Comparison of ENCODE assay signal across 8 mouse cellular contexts in genomic region chr11:3374293-3374645, GRCm38 (mm10). TPM values are rescaled to one million over a fixed set of nuclear protein-coding genes. Genes with fewer than 3 reads are reported as not detected.
DNase-seq lines count a peak whose midpoint lies in the region; ATAC-seq lines count a peak whose summit lies in the region.

No protein-coding gene starts in this region.

- 8% methylated on average over 7 of the region's 7 CpGs for WGBS in forebrain, embryonic 12.5 days
- WGBS in midbrain, embryonic 10.5 days, result 13% methylated on average over 7 of the region's 7 CpGs

- DNase-seq in adrenal gland, postnatal 14 days, result peak; percentile 37
- no peak for DNase-seq in adrenal gland, adult 8-10 months
- peak; percentile 60 for DNase-seq in 3134 (ENCODE audit: extremely low read depth, insufficient read length, low spot score)
- DNase-seq in midbrain, embryonic 10.5 days (ENCODE audit: low spot score), result peak; percentile 55
- no peak for DNase-seq in right cerebral cortex, postnatal 14 days
- no peak for DNase-seq in thymus, postnatal 25 days
- DNase-seq in cerebellum, adult 11 months, result no peak

- no peaks in the 10 kb centered on the region for H3K9me3 ChIP-seq in forebrain, embryonic 12.5 days
- H3K9me3 ChIP-seq in midbrain, embryonic 10.5 days (replicated peaks), result no peaks in the 10 kb centered on the region

- ATAC-seq in forebrain, embryonic 12.5 days (ENCODE audit: low FRiP score), result no peak

- no peaks in the 10 kb centered on the region for H3K27me3 ChIP-seq in forebrain, embryonic 12.5 days
- H3K27me3 ChIP-seq in midbrain, embryonic 10.5 days (ENCODE audit: low read depth, poor library complexity, severe bottlenecking), result no peaks in the 10 kb centered on the region

- no peak overlapping the region for H3K4me3 ChIP-seq in forebrain, embryonic 12.5 days (replicated peaks)
- peak overlapping the region; percentile 5; the same call in 1 of the 2 replicates for H3K4me3 ChIP-seq in midbrain, embryonic 10.5 days

- peak overlapping the region; percentile 21 for H3K4me2 ChIP-seq in forebrain, embryonic 12.5 days

- peak overlapping the region; percentile 76 for H3K27ac ChIP-seq in forebrain, embryonic 12.5 days
- peak overlapping the region; percentile 74 for H3K27ac ChIP-seq in midbrain, embryonic 10.5 days (replicated peaks)

- H3K9ac ChIP-seq in forebrain, embryonic 12.5 days, result no peak overlapping the region; the same call in 1 of the 2 replicates

- no peaks in the 10 kb centered on the region for H3K36me3 ChIP-seq in forebrain, embryonic 12.5 days (replicated peaks)
- H3K36me3 ChIP-seq in midbrain, embryonic 10.5 days, result no peaks in the 10 kb centered on the region

- H3K4me1 ChIP-seq in forebrain, embryonic 12.5 days, result peaks cover 45% of the 10 kb centered on the region
- H3K4me1 ChIP-seq in midbrain, embryonic 10.5 days, result peaks cover 54% of the 10 kb centered on the region

RNA-seq across cellular contexts. Expression of gene Limk2, which starts 34.7 kb away (rescaled TPM):
- total RNA-seq in adrenal gland, postnatal 14 days (2021), result 21.4 and 30.6 TPM in 2 replicates
- total RNA-seq in adrenal gland, adult 8-10 months (2022), result 10 to 100 TPM; 19.4 to 36.8 (median 32.2) TPM
- 79.4 and 79.8 TPM in 2 replicates for polyA plus RNA-seq in forebrain, embryonic 12.5 days (2016; fragmentation: Nextera tagmentation; extraction: Ambion mirVana)
- polyA plus RNA-seq in midbrain, embryonic 10.5 days (2016; fragmentation: Nextera tagmentation; extraction: Ambion mirVana), result 50.7 and 68.9 TPM in 2 replicates

RNA-seq across cellular contexts. Expression of gene Pik3ip1, which starts 44.1 kb away (rescaled TPM):
- 11.1 and 24.2 TPM in 2 replicates for total RNA-seq in adrenal gland, postnatal 14 days (2021)
- 10 to 100 TPM; 17.2 to 28.2 (median 25.1) TPM for total RNA-seq in adrenal gland, adult 8-10 months (2022)
- 12.8 and 13.3 TPM in 2 replicates for polyA plus RNA-seq in forebrain, embryonic 12.5 days (2016; fragmentation: Nextera tagmentation; extraction: Ambion mirVana)
- 7.4 and 13.0 TPM in 2 replicates for polyA plus RNA-seq in midbrain, embryonic 10.5 days (2016; fragmentation: Nextera tagmentation; extraction: Ambion mirVana)

Comparison
In these comparisons a context has a peak if more than half of its experiments do, and no peak if none do; other contexts are left out.
1. DNase-seq: peak in adrenal gland, postnatal 14 days (single experiment), 3134 (single experiment) and midbrain, embryonic 10.5 days (single experiment); none in adrenal gland, adult 8-10 months (single experiment), right cerebral cortex, postnatal 14 days (single experiment), thymus, postnatal 25 days (single experiment) and cerebellum, adult 11 months (single experiment).